Mouse (Mus musculus): ENCODE measurements around the gene B4galnt1.

B4galnt1 gene

DNA sequence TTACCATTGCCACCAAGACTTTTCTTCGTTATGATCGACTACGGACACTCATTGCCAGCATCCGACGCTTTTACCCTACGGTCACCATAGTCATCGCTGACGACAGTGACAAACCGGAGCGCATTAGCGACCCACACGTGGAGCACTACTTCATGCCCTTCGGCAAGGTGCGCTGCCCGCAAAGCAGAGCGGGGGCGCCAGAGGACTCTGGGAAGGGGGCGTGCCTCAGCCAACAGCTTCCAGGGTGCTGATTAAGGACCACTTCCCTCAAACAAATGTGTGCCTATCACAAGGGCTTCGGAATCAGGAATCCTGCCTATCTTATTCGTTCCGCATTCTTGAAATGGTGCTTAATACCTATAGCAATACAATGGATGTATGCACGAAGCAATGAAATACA lies 5.0 kb downstream of the B4galnt1 start:
- no peak for DNase-seq (ENCODE audit: low read depth, low spot score)

DNA sequence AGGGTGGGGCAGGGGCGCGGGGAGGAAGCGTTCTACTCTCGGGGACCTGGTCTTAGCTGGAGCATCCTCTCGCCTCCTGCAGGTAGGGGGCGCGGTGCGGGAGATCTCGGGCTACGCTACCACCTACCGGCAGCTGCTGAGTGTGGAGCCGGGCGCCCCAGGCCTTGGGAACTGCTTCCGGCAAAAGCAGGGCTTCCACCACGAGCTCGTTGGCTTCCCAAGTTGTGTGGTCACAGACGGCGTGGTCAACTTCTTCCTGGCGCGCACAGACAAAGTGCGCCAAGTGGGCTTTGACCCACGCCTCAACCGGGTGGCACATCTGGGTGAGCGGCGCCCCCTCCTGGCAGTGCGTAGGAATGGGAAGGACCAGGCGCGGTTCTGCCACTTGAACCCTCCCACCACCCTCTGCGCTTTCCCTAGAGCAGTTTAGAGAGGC lies 5.8 kb downstream of the B4galnt1 start:
- DNase-seq (ENCODE audit: low read depth, low spot score): no peak

DNA sequence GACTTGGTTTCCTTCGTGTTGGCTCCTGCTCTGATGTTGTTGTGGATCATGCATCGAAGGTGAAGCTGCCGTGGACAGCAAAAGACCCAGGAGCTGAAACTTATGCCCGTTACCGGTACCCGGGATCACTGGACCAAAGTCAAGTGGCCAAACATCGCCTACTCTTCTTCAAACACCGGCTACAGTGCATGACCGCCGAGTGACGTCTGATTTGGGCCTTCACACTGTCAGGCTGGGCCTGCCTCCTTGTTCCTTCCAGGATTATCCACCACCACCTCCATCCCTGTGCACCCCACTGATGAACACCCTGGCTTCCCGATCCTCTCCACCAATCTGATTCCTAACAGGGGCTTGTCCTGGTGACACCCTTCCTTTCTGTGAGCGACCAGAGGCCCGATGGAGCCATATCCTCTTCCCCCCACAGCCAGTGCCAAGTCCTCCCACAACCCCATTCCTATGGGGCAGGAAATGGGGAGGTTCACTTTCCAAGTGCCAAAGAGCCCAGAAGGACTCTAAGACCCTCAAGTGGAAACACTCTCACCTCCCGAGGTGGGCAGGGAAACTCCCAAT lies 6.7 kb downstream of the B4galnt1 start:
- no peak for DNase-seq (ENCODE audit: low read depth, low spot score)

DNA sequence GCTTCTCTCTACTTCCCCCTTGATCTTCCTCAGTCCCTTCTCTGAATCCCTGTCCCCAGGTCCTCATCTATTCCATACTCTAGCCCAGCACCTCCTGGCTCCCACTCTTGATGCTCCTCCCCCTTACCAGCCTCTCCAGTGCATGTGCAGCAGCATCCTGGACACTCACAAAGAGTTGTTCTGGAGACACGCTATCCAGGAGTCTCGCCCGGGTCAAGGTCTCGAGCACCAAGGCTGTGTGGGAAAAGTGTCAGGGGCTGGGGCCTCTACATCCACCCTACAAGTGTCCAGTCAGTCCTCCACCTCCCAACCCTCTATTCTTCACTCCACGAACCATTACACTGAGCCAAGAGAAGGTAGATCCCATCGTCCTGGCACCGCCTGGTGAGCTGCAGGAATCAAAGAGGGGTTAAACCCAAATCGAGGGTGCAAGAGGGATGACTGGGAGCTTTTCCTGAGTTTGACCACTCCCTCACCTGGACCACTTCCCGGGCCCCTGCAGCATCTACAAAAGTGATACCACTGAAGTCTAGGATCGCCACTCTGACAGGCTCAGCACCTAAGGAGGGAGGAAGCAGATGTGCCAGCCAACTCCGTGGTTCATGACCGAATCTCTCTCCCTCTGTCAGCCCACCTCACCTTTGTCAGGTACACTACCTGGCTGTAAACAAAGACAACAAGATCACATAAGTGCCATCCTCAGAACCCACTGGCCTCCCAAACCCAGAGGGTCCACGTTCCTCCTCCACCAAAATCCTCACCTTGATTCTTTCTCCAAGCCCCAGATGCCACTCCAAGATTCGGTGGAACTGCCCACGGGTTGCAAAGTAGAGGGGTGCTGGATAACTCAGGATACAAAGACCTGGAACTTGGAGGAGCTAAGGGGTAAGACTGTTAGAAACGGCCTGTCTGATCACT lies 8.4 kb downstream of the B4galnt1 start:
- DNase-seq (ENCODE audit: low read depth, low spot score): no peak

DNA sequence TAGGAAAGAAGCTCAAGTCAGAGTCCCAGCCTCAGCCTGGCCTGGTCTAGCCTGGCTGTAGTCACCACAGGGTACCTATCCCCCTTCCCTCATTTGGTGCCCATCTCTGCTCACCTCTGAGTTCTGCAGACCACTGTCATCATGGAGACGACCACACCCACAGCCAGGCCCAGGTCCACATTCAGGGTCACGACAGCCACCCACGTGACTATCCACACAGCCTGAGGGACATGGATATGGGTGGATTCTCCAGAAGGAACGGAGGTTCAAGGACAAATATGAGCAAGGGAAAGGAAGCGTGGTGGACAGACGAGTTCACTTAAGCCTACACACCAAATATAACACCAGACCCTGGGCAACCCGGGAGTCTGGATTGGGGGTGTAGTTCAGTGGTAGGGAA lies 9.1 kb downstream of the B4galnt1 start:
- DNase-seq (ENCODE audit: low read depth, low spot score): no peak

DNA sequence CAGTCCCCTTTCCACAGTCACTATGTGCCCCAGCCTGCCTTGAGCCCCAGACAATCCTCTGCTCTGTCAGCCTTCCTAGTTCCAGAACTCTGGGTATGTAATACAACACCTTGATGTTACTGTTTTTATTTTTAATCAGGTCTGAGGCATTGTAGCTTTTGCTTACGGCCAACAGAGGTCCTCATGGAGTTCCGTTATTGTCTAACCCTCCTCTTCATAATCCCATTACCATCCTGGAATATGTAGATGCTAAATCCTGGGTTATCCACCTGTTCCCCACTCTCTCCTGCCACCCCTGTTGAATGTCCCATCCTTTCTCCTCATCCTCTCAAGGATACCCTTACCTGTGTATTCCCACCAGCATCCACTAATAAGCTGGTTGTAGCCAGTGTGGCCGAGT lies 11.2 kb downstream of the B4galnt1 start:
- no peak for DNase-seq (ENCODE audit: low read depth, low spot score)

DNA sequence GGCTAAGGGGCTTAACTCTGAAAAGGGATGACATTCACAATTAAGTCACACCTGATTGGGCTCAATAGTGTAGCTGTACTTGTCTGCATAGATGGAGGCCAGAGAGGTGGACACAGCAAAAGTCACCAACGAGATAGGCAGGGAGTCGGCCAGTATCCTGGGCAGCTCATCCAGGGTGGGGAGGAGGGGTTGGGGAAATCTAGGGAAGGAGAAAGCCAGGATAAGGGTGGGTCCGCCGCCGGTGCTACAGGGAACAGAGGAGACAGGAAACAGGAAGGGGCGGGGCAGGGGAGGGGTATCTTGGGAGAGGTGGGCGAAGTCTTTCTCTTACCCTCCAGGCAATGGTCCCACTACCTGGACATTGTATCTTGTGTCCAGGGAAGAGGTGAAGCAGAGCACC lies 11.7 kb downstream of the B4galnt1 start:
- no peak for DNase-seq (ENCODE audit: low read depth, low spot score)

DNA sequence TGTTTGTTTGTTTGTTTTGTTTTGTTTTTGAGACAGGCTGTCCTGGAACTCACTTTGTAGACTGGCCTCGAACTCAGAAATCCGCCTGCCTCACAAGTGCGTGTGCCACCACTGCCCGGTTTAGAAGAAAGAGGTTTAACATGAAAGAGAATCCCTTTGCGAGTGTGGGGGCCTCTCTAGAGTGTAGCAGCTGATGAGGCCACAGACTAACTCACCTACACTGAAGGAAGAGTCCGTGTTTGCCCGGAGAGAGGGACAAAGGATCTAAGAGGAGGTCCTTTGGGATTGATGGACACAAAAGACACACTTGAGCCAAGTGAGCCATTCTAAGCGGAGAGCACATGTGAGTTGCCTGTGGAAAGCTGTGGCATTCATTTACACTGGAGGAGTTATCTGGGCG lies 12.2 kb downstream of the B4galnt1 start:
- no peak for DNase-seq (ENCODE audit: low read depth, low spot score)

DNA sequence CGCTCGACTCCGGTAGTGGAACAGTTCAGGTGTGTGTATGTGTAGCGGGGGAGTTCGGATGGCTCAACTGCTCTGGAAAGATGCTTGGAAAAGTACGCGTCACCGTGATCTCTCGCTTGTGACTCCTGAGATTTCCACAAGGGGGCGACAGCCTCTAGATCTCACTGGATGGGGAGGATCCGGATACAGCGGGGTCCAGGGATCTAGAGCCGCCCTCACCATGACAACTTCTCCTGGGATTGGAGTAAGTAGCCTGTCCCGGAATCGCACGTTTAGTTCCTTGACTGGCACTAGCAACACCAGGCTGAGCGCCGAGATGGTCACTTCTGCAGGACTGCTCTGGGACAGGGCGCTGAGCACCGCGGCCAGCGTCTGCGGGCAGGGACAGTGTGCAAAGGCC lies 12.7 kb downstream of the B4galnt1 start:
- DNase-seq (ENCODE audit: low read depth, low spot score): no peak

DNA sequence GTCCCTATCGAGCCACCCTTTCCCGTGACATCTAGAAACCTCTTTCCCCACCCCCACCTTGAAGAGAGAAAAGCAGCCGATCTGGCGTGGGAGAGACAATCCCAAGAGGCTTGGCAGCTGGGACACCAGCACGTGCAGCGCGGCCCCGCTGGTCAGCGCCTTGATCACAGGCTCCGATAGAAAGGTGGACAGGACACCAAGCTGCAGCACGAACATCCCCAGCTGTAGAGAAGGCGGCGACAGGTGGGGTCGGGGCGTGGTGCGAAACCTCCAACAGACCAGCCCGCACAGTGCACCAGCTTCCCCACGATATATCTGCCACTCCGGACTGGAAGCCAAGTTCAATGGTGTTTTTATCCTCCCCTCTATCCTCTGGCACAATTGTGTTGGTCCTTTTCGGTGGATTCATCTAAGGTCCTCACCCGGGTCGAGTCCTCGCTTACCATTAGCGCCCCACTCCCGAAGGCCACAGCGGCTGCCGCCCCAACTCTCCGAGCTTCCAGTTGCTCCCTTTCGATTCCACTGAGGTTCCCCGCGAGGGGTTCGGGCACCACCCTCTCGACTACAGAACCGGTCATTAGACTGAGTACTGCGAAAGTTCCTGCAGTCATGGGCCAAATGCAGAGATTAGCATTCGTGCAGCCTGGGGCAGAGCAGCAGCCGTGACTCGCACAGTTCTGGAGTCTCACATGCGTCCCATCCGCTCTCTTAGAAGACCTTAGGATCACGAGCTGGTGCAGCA lies 13.4 kb downstream of the B4galnt1 start:
- DNase-seq (ENCODE audit: low read depth, low spot score): no peak

DNA sequence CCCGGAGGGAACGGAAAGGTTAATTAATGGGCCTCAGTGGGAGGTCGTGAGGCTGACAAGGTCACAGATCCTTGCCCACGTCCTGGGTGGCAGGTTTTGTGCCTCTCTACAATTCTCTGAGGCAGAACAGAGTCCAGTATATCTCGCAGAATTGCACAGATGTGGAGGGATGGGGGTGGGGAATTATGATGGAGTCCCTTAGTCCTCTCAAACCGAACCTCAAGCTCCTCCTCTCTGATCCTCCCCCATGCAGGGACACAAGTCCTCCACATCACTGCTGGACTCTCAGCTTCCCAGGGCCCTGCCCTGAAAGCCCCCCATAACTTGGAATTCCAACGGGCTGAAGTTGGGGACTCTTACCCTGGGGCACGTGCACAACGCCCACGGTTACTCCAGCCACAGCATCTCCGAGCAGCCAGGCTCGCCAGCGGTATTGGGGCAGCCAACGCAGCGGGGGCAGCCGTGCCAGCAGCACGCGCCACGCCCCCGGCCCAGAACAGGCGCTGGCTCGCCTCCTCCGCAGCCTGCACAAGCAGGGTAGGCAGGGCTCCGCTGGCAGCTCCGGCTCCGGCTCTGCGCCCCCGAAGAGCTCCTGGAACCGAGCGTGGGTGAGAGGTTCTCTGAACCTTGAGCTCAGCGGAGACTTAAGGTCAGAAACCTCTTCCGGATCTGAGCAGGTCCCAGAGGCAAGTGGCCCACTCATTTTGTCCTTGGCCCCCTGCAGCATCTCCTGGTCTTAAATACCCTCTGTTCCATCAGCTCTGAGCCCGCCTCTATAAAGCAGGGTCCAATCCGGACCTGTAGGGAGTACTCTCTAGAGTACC lies 15.1 kb downstream of the B4galnt1 start, which contains the start of gene Slc26a10:
TSS of gene Slc26a10 (minus strand) at position 775 of the 824 bp plus-strand sequence.
- no peak for DNase-seq (ENCODE audit: low read depth, low spot score)

DNA sequence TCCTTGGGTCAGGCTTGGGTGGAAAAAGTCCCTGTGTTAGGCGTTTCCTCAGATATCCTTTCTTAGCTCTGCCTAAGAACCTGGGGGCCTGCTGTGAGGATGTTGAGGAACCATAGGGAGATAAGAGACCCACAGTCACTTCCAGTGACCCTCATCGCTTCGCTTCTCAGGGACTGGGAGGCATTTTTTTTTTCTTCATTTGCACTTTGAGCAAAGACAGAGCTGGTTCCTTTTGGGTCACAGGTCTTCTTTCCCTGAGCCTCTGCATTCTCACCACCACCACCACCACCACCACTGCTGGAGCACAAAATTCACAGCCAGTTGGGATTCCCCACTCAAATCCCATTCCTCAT lies 15.6 kb downstream of the B4galnt1 start:
- DNase-seq (ENCODE audit: low read depth, low spot score): no peak

DNA sequence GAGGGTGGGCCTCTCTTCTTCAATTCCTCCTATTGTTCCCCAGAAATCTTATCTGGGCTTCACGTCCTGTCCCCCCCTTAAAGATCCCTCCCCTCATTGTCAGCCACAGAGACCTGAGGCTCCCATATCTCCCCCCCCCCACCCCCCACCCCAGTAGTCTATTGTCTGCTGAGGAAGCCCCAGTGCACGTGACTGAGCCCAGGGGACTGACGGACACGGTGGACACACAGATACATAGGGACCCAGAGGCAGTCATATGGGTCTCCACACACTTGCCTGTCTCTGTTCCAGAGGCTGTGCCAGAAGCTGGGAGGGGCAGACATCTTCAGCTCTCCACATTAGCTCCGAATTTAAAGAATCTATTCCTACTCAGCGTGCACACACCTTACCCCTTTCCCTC lies 16.5 kb downstream of the B4galnt1 start:
- no peak for DNase-seq (ENCODE audit: low read depth, low spot score)

DNA sequence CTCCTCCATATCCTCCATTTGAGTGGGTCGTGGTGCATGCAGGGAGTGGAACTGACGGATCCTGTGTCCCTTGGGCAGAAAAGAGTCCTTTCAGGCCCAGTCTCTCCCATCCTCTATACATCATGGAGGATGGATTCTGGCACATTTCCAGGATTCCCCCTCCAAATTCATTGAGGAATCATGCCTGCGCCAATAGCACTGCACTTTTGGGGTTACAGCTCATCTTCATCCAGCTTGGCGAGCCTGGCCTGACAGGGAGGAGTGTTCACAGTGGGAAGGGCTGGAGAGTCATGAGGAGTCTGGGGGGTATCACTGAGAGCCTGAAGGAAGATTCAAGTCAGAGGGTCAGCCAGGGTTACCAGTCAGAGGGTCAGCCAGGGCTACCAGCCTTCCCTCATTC lies 17.6 kb downstream of the B4galnt1 start:
- DNase-seq (ENCODE audit: low read depth, low spot score): no peak

DNA sequence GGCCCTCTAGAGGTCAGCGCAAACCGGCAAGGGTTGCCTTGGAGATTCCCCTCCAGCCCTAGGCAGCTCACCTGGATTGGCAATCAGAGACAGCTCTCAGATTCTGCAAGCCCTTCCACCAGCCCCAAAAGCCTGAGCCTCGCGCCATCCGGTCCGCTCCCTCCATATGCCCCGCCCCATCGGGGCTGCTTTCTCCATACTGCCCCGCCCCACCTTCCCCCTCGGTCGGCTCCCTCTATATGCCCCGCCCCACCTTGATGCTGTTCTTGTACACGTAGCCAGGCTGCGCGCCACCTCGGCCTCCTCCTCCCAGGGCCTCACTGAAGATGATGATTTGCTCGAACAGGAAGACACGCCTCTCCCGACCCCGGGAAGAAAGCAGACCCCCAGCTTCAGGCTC lies 18.7 kb downstream of the B4galnt1 start:
- DNase-seq (ENCODE audit: low read depth, low spot score): no peak

DNA sequence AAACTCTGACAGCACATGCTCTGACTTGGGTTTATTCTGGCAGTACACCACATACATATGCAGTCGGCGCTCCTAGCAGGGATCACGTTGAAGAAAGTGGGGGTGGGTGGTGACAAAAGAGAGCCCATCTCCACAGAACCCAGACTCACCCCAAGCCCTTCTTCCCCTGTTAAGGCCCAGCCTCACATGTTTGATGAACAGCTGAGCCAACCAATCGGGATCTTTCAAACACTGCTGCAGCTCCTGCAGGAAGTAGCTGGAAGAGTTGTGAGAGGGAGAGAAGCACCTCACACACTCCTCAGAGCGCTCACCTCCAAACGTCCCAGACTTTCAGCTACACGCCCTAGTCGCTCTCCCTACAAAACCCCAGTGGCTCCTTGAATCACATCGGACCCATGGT lies 20.1 kb downstream of the B4galnt1 start:
- DNase-seq (ENCODE audit: low read depth, low spot score): no peak

DNA sequence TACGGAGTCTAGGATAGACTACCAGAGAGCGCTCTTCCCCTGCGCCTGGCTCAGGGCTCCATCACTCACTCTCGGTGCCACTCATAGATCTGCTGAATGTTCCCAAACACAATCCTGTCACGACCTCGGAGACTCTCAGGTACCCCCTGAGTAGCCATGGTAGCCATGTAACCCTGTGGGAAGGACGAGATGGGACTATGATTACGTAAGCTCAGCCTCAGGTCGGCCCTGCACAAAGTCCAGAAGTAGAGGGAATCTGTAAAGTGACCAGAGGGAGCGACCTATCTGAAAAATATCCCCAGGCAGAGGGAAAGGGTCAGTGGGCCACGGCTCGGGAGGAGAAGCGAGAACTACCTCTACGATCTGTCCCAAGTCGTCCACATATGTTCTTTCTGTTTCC lies 20.5 kb downstream of the B4galnt1 start:
- DNase-seq (ENCODE audit: low read depth, low spot score): no peak

DNA sequence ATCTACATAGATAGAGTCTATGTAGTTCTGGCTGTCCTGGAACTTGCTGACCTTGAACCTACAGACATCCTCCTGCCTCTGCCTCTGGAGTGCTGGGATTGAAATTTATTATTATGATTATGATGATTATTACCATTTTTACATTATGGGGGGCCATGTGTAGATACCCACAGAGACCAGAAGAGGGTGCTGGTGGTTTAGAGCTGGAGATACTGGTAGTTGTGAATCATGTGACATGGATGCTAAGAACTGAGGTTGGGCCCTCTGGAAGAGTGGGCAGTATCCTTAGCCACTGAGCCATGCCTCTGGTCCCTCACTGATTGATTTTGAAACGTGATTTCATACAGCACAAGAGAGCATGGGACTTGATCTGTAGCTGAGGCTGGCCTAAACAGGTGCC lies 21.4 kb downstream of the B4galnt1 start:
- DNase-seq (ENCODE audit: low read depth, low spot score): no peak

DNA sequence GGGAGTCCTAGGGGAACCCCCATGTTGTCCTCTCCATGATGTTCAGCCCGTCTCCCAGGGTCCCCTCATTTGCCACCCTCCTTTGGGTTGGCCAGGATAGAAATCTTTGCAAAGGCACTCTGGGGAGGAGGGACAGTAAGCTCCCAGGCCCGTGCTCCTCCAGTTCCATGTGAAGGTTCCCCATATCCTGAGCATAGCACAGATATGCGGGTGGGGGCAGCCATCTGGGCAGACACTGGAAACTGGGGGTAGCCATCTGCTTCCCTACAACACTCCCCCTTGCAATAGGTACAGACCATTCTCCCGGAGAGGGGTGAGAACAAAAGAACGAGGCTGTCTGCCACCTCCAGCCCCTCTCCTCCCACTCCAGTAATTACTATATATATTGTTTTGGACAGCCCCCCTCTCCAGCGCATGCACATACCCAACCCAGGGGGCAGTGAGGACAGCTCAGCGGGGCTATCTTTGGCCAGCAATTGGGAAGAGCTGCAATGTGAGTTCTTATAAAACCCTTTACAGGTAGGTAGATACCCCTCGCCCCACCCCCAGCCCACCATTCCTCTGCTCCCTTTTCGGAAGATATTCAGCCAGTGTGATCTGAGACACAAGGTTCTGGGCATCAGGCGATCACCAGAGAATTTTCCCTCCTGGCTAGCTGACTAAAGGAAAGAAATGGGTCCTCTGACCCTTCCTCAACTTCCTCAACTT lies 22.5 kb downstream of the B4galnt1 start:
- peak; percentile 91 for DNase-seq (ENCODE audit: low read depth, low spot score)

DNA sequence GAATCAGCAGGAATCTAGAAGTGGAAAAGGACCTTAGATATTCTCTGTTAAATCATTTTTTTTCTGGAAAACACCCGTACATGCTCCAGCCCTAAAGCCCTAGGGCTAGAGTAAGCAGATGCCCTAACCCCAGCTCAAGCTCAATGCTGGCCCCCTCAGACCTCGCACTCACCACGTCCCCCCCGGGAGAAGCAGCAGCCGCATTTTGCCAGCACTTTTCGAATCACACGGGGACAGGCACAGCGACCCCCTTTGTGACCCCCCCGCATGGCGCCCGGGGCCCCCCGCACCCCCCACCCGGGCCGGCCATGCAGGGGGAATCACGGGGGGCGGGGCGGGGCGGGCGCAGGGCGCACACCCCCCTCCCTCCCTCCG lies 23.0 kb downstream of the B4galnt1 start:
- no peak for DNase-seq (ENCODE audit: low read depth, low spot score)

DNA sequence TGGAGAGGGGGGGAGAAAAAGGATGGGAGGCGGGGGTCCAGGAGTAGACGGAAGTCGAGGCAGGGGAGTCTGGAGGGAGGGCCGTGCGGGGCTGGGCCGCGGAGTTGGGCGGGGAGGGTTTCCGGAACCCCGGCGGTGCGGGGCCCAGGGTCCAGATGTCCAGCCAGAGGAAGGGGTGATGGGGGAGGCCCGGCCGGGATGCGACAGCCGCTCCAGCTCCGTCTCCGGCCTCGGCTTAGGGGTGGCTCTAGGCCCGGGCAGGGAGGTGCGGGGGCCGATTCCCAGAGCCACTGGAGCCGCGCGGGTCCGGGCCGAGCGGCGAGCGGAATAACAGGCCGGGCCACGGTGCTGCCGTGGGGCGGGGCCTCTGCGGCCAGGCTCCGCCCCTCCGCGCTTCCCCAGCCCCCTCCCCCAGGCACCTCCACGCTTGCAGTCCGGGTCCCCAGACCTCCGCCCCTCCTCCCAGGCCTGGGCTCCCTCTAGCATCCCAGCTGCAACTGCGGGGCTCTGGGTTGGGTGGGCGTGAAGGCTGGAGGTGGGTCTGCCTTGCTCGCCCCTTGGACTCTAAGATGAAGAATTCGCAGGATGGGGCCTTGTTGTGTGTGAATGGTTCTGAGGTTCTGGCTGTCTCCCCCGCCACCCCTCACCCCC lies 23.6 kb downstream of the B4galnt1 start:
- no peak for DNase-seq (ENCODE audit: low read depth, low spot score)
